Mouse (Mus musculus) heart, embryonic 14.5 days (tissue): ENCODE data around the gene Rin2. TPM values are rescaled to one million over a fixed set of nuclear protein-coding genes. Genes with fewer than 3 reads are reported as not detected.
A peak's percentile ranks its signal among the peaks of the same experiment; 100 is the strongest.

ENCODE experiments used
- ATAC-seq: fragments of 200-750 bp; cut with Nextera tagmentation; 2 replicates; pipeline ENCODE4 v1.8.0; 2017; ENCODE audit warnings: low read depth, moderate TSS enrichment; ENCODE audit not compliant: insufficient number of reproducible peaks, insufficient read depth, low FRiP score
- H3K27ac ChIP-seq, 2 experiments: fragments of 200-500 bp in 1 of 2; fragments of 300-500 bp in 1 of 2; sonication (generic) in 1 of 2; replicated peaks in 1 of 2; 2 replicates each; pipeline ENCODE4 v1.5.1; 2012 to 2014; ENCODE audit warnings: low read depth in 2 of 2, low read length in 2 of 2, control low read depth in 1 of 2, mild to moderate bottlenecking in 1 of 2, mixed read lengths in 1 of 2; ENCODE audit not compliant: control insufficient read depth in 1 of 2, insufficient read depth in 1 of 2
- H3K27me3 ChIP-seq: fragments of 300-500 bp; sonication (generic); 2 replicates; pipeline ENCODE4 v1.6.1; 2014; ENCODE audit warnings: mild to moderate bottlenecking, low read length, control low read depth; ENCODE audit not compliant: control insufficient read depth, insufficient read depth
- H3K36me3 ChIP-seq: fragments of 300-500 bp; sonication (generic); 2 replicates; pipeline ENCODE4 v1.6.1; 2014; ENCODE audit warnings: mild to moderate bottlenecking, control low read depth, low read length, mixed read lengths; ENCODE audit not compliant: control insufficient read depth, insufficient read depth
- H3K4me1 ChIP-seq, 2 experiments: fragments of 200-500 bp in 1 of 2; fragments of 300-500 bp in 1 of 2; sonication (generic) in 1 of 2; 2 replicates each; pipeline ENCODE4 v1.6.1; 2012 to 2014; ENCODE audit warnings: low read length in 2 of 2, control low read depth in 1 of 2, mixed read lengths in 1 of 2; ENCODE audit not compliant: control insufficient read depth in 2 of 2, insufficient read depth in 2 of 2
- H3K4me2 ChIP-seq: fragments of 300-500 bp; sonication (generic); 2 replicates; pipeline ENCODE4 v1.6.1; 2014; ENCODE audit warnings: mild to moderate bottlenecking, low read length
- H3K4me3 ChIP-seq, 2 experiments: fragments of 200-500 bp in 1 of 2; fragments of 300-500 bp in 1 of 2; sonication (generic) in 1 of 2; 2 replicates each; pipeline ENCODE4 v1.5.1; 2012 to 2014; ENCODE audit warnings: low read length in 2 of 2, mild to moderate bottlenecking in 2 of 2, control low read depth in 1 of 2, low read depth in 1 of 2, moderate library complexity in 1 of 2; ENCODE audit not compliant: control insufficient read depth in 1 of 2, insufficient read depth in 1 of 2
- H3K9ac ChIP-seq: fragments of 300-500 bp; sonication (generic); 2 replicates; pipeline ENCODE4 v1.6.1; 2014; ENCODE audit warnings: mild to moderate bottlenecking, low read length
- H3K9me3 ChIP-seq: fragments of 300-500 bp; sonication (generic); 2 replicates; pipeline ENCODE4 v1.6.1; 2016; ENCODE audit warnings: low read length, control low read depth; ENCODE audit not compliant: control insufficient read depth
- WGBS: fragments of 180-500 bp; shearing (Covaris S2); extraction: QIAGEN DNeasy Blood & Tissue Kit; methylation state at CpG from one replicate; pipeline ENCODE4 v1.1.7; 2014; 5-methylcytosine and 5-hydroxymethylcytosine counted together
- polyA plus RNA-seq: library from polyadenylated mRNA; unstranded; fragments of >200 nt; fragmentation: Nextera tagmentation; extraction: Ambion mirVana; gene quantifications from 2 replicates; pipeline ENCODE4 v1.2.1, GENCODE M21; 2014

The Rin2 gene
- 18.9 and 20.8 TPM in 2 replicates for polyA plus RNA-seq

- WGBS = under 1% methylated on average over 33 of the region's 33 CpGs
- ATAC-seq = peak; percentile 78
- peak within 1 kb of the TSS; percentile 87 for H3K4me2 ChIP-seq
Observed at GRCm38 (mm10) chr2:145675142-145675755, at the start of gene Rin2. Gene Rin2 (plus strand): TSS chr2:145675215.

DNA sequence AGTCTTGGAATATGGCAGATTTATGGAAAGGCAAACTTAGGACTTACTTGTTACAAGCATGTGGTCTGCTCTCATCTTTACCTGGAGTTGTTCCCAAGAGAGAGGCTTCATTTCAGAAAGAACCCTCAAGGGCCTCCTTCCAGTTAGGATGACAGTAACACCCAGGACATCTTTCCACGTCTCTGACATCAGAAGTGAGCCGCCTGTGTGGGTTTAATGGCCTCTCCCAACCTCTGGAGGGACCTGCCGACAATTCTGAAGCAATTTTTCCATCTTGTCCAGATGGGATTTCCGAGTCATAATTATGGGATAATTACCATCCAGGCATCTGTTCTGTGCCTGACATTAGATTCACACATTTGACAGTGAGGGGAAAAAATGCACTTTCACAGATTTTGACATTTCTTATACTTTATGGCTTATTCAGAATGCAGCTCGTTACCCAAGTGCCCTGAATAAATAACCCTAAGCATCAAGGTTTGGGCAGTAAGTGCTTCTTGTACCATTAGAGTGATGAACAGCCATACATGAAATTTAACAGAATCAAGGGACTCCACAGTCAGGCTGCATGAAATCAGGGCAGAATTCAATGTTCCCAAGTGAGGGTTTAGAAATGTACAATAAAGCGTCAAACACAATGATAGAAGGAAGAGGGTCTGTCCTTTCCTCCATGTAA is 43.8 kb upstream of the Rin2 start:
- no peak for ATAC-seq
- WGBS = 89% methylated on average over 6 of the region's 6 CpGs
- no peaks in the 10 kb centered on the region for H3K27me3 ChIP-seq

More at GRCm38 (mm10) chr2:145675142-145675755, at the start of gene Rin2:
- H3K4me1 ChIP-seq = peaks cover under 1 to 24% of the 10 kb centered on the region in 2 experiments; a peak in 3 of 4 replicates
- peak within 1 kb of the TSS; percentile 46 to 72 for H3K27ac ChIP-seq
- no peaks in the 10 kb centered on the region for H3K27me3 ChIP-seq
- H3K4me3 ChIP-seq = peak within 1 kb of the TSS; percentile 71 to 73
- peak within 1 kb of the TSS; percentile 74 for H3K9ac ChIP-seq
- H3K9me3 ChIP-seq = no peaks in the 10 kb centered on the region
- no peaks in the 10 kb centered on the region for H3K36me3 ChIP-seq

GRCm38 (mm10) chr2:145631799-145632174 is 43.2 kb upstream of the Rin2 start:
- no peak overlapping the region for H3K4me3 ChIP-seq
- H3K27me3 ChIP-seq = no peaks in the 10 kb centered on the region
- WGBS = 61% methylated on average over 4 of the region's 4 CpGs
- no peaks in the 10 kb centered on the region for H3K36me3 ChIP-seq
- no peaks in the 10 kb centered on the region for H3K9me3 ChIP-seq
- H3K4me2 ChIP-seq = no peak overlapping the region
- no peak overlapping the region for H3K27ac ChIP-seq
- H3K9ac ChIP-seq = no peak overlapping the region
- no peaks in the 10 kb centered on the region for H3K4me1 ChIP-seq
- no peak for ATAC-seq

More for the DNA sequence above, 43.8 kb upstream of the Rin2 start:
- H3K9ac ChIP-seq = no peak overlapping the region
- H3K27ac ChIP-seq = no peak overlapping the region
- no peak overlapping the region for H3K4me2 ChIP-seq
- H3K36me3 ChIP-seq = no peaks in the 10 kb centered on the region
- H3K4me3 ChIP-seq = no peak overlapping the region
- H3K4me1 ChIP-seq = no peaks in the 10 kb centered on the region
- no peaks in the 10 kb centered on the region for H3K9me3 ChIP-seq

DNA sequence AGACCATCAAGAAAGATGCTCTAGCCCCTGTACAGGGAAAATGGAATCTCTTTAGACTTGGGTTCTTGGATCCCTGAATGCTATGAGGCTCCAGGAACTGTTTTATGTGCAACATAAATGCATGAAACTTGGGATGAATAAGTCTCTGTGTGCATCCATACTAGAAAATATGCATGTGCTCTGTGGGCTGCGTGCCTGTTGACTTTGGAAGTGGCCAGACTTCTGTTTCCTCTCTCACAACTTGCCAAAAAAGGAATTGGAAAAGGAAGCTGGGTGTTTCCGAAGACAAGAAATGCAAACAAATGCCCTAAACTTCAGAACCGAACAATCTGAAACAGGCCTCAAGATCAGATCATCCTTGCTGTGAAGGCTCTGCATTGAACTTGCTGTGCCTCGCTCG is 41.2 kb upstream of the Rin2 start:
- H3K4me1 ChIP-seq = no peaks in the 10 kb centered on the region
- no peaks in the 10 kb centered on the region for H3K36me3 ChIP-seq
- no peaks in the 10 kb centered on the region for H3K27me3 ChIP-seq
- H3K9ac ChIP-seq = no peak overlapping the region
- no peak overlapping the region for H3K4me3 ChIP-seq
- peak overlapping the region in 1 of 2 experiments; percentile 44; a peak in 1 of 4 replicates for H3K27ac ChIP-seq
- no peak; the same call in 1 of the 2 replicates for ATAC-seq
- no peaks in the 10 kb centered on the region for H3K9me3 ChIP-seq
- whole genome bisulfite sequencing = 60% methylated on average over 5 of the region's 5 CpGs
- H3K4me2 ChIP-seq = no peak overlapping the region

GRCm38 (mm10) chr2:145640255-145640984 is 34.6 kb upstream of the Rin2 start:
- Histone ChIP-seq H3K9me3 (no peaks in the 10 kb centered on the region), H3K9ac (no peak overlapping the region), H3K27ac (no peak overlapping the region), H3K36me3 (no peaks in the 10 kb centered on the region), H3K4me3 (no peak overlapping the region), H3K27me3 (no peaks in the 10 kb centered on the region), H3K4me2 (no peak overlapping the region), H3K4me1 (no peaks in the 10 kb centered on the region)
- WGBS = 85% methylated on average over 21 of the region's 21 CpGs
- no peak for ATAC-seq

DNA sequence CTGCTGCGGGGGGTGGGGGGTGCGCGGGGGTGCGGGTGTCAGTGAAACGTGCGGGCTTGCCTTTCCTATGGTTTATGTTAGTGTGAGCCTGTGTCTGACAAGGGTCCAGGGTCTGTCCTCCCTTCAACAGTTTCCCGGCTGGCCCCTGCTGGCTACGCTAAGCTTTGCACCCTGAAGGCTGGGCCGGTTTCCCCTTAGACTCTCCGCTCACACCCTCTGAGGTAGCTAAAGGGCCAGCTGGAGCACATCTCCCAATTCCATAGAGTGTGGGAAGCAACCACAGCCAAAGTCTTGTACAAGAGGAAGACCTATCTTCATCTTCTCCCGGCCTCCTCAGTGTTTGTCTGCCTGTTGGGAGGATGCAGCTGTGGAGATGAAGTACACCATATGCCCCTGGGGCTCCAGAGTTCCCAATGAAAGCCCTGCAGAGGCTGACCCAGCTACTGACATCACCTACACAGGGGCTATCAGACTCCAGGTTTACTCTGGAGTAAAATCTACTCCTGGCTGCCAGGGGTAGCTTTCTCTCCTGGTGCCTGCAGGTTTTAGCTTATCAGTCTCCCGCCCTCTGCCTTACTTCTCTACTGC is 19.5 kb upstream of the Rin2 start:
- no peak overlapping the region for H3K27ac ChIP-seq
- H3K9me3 ChIP-seq = no peaks in the 10 kb centered on the region
- H3K9ac ChIP-seq = no peak overlapping the region
- H3K36me3 ChIP-seq = no peaks in the 10 kb centered on the region
- H3K4me1 ChIP-seq = peaks cover 0 to 8% of the 10 kb centered on the region in 2 experiments; a peak in 1 of 4 replicates
- no peak overlapping the region for H3K4me3 ChIP-seq
- WGBS = 30% methylated on average over 11 of the region's 12 CpGs
- H3K27me3 ChIP-seq = no peaks in the 10 kb centered on the region
- H3K4me2 ChIP-seq = no peak overlapping the region
- peak; percentile 39 for ATAC-seq

GRCm38 (mm10) chr2:145656121-145656520 is 18.9 kb upstream of the Rin2 start:
- 79% methylated on average over 3 of the region's 3 CpGs for WGBS
- no peak for ATAC-seq
- Histone ChIP-seq H3K27me3 (no peaks in the 10 kb centered on the region), H3K36me3 (no peaks in the 10 kb centered on the region), H3K4me3 (no peak overlapping the region), H3K9ac (no peak overlapping the region), H3K9me3 (no peaks in the 10 kb centered on the region), H3K4me2 (no peak overlapping the region), H3K27ac (0 out of 4 replicates have a peak overlapping the region, but pooled peaks of 1 of the 2 experiments have one; percentile 8), H3K4me1 (peaks cover 0 to 8% of the 10 kb centered on the region in 2 experiments; a peak in 1 of 4 replicates)
